Mouse (Mus musculus) myocyte (in vitro differentiated cells): ENCODE results near the gene Kif16b.

Experiments
- CEBPB ChIP-seq: IDR thresholded peaks from 2 replicates; pipeline ENCODE4 v1.6.1; 2011; ENCODE audit warnings: mild to moderate bottlenecking, moderate library complexity; ENCODE audit not compliant: poor library complexity, insufficient read depth, severe bottlenecking
- E2F4 ChIP-seq: IDR thresholded peaks from one replicate; pipeline ENCODE4 v1.6.1; 2011; ENCODE audit warnings: mild to moderate bottlenecking, control low read depth, moderate library complexity; ENCODE audit not compliant: insufficient read depth
- MYOD1 ChIP-seq, 3 experiments: IDR thresholded peaks; one replicate each; pipeline ENCODE4 v1.6.1; 2011; ENCODE audit warnings: control low read depth in 2 of 3, low read depth in 2 of 3, mild to moderate bottlenecking in 2 of 3, moderate library complexity in 1 of 3; ENCODE audit not compliant: insufficient read length in 2 of 3, control insufficient read depth in 1 of 3
- MYOG ChIP-seq, 3 experiments: IDR thresholded peaks; one replicate each; pipeline ENCODE4 v1.6.1; 2011; ENCODE audit warnings: control low read depth in 2 of 3, low read depth in 2 of 3, mild to moderate bottlenecking in 2 of 3; ENCODE audit not compliant: insufficient read length in 2 of 3, control insufficient read depth in 1 of 3, insufficient read depth in 1 of 3
- POLR2A ChIP-seq: IDR thresholded peaks from one replicate; pipeline ENCODE4 v1.6.1; 2011; ENCODE audit warnings: low read depth, mild to moderate bottlenecking, control low read depth, moderate library complexity; ENCODE audit not compliant: insufficient read length
- REST ChIP-seq: IDR thresholded peaks from one replicate; pipeline ENCODE4 v1.6.1; 2011; ENCODE audit warnings: mild to moderate bottlenecking, control low read depth, moderate library complexity; ENCODE audit not compliant: insufficient read depth, insufficient read length
- TCF3 ChIP-seq: IDR thresholded peaks from one replicate; pipeline ENCODE4 v1.6.1; 2011; ENCODE audit warnings: low read depth, control low read depth; ENCODE audit not compliant: insufficient read length
- USF1 ChIP-seq: IDR thresholded peaks from one replicate; pipeline ENCODE4 v1.6.1; 2011; ENCODE audit warnings: low read depth, mild to moderate bottlenecking, control low read depth, moderate library complexity

DNA sequence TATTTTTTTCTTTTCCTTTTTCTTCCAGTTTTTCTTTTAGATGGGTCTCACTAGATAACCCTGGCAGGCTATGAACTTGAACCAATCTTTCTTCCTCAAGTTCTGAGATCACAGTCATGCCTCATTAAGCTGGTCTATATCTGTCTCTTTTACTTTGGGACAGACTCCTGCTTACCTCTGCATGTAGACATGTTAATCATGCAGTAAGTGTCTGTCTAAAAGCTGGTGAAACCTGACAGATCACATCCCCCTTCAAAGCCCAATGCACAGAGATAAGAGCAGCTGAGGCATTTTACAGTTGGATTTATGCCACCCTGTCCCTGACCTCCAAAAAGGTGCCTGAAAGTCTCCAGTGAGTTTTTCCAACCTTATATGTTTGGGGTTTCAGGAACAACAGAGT lies 310.4 kb downstream of the Kif16b start:
- TF ChIP-seq MYOG (IDR thresholded peaks at IDR 0.05; ENCODE audit: control insufficient read depth in 1 of 3, insufficient read depth in 1 of 3, insufficient read length in 2 of 3, low read depth in 2 of 3) (no peak), POLR2A (no peak), USF1 (no peak), TCF3 (no peak), MYOD1 (IDR thresholded peaks at IDR 0.05; ENCODE audit: control insufficient read depth in 1 of 3, insufficient read length in 2 of 3, low read depth in 2 of 3) (no peak), CEBPB (no peak), REST (no peak), E2F4 (no peak)
